Mouse (Mus musculus): ENCODE measurements around the gene Opcml.

GRCm38 (mm10) chr9:28306364-28307121, 516.0 kb downstream of the Opcml start:
- TF ChIP-seq CTCF (IDR thresholded peaks at IDR 0.05; ENCODE audit: extremely low read depth, insufficient read depth, insufficient read length, insufficient replicate concordance) (no peak), POLR2A (IDR thresholded peaks at IDR 0.05; ENCODE audit: low read depth, low read length) (no peak)

All from spleen, adult 2 months (tissue).